Mouse (Mus musculus): ENCODE results near the gene Mast1.
A peak's percentile ranks its signal among the peaks of the same experiment; 100 is the strongest.
"Not testable (repeated sequence)": the region's sequence is repeated elsewhere in the genome, so short reads cannot be mapped to it uniquely, and the experiment has no call there.

Mast1 gene

GRCm38 (mm10) chr8:84908421-84909161 is 28.6 kb downstream of the Mast1 start, which contains the start of gene Dnase2a:
TSS of gene Dnase2a (plus strand) at chr8:84908560.
- DNase-seq = peak; percentile 100

- DNase-seq = not testable (repeated sequence)
These were observed 29.2 kb downstream of the Mast1 start for GRCm38 (mm10) chr8:84907979-84908378.

GRCm38 (mm10) chr8:84907493-84907892 is 29.7 kb downstream of the Mast1 start:
- no peak for DNase-seq

GRCm38 (mm10) chr8:84907037-84907436 is 30.1 kb downstream of the Mast1 start:
- no peak for DNase-seq

GRCm38 (mm10) chr8:84904351-84904750 is 32.8 kb downstream of the Mast1 start:
- no peak for DNase-seq

GRCm38 (mm10) chr8:84902920-84903661 is 34.1 kb downstream of the Mast1 start:
- DNase-seq = peak; percentile 99

- DNase-seq = no peak
These were observed 34.7 kb downstream of the Mast1 start for GRCm38 (mm10) chr8:84902367-84902919.

- DNase-seq = no peak
These were observed 35.4 kb downstream of the Mast1 start, which contains the start of gene Klf1 for GRCm38 (mm10) chr8:84901752-84902151. TSS of gene Klf1 (plus strand) at chr8:84901928.

- no peak for DNase-seq
These were observed 36.1 kb downstream of the Mast1 start for GRCm38 (mm10) chr8:84901071-84901470.

- no peak for DNase-seq
These were observed 41.2 kb downstream of the Mast1 start for GRCm38 (mm10) chr8:84895963-84896362.

GRCm38 (mm10) chr8:84893709-84894134 is 43.4 kb downstream of the Mast1 start, which contains the start of gene Gcdh:
TSS of gene Gcdh (minus strand) at chr8:84893921.
- peak; percentile 100 for DNase-seq

GRCm38 (mm10) chr8:84892993-84893708 is 44.0 kb downstream of the Mast1 start:
- peak; percentile 92 for DNase-seq

- DNase-seq = no peak
These were observed 48.0 kb downstream of the Mast1 start for GRCm38 (mm10) chr8:84889141-84889540.

GRCm38 (mm10) chr8:84888280-84888679 is 48.9 kb downstream of the Mast1 start:
- DNase-seq = no peak

- DNase-seq = no peak
These were observed 52.4 kb downstream of the Mast1 start for GRCm38 (mm10) chr8:84884728-84885127.

- DNase-seq = no peak
These were observed 58.2 kb downstream of the Mast1 start for GRCm38 (mm10) chr8:84878915-84879314.

- no peak for DNase-seq
These were observed 59.7 kb downstream of the Mast1 start for GRCm38 (mm10) chr8:84877297-84878035.

GRCm38 (mm10) chr8:84874339-84874738 is 62.8 kb downstream of the Mast1 start:
- no peak for DNase-seq

GRCm38 (mm10) chr8:84873016-84873415 is 64.1 kb downstream of the Mast1 start:
- DNase-seq = no peak

GRCm38 (mm10) chr8:84872309-84872965 is 64.7 kb downstream of the Mast1 start:
- DNase-seq = peak; percentile 92
